Mouse (Mus musculus): Measurements from ENCODE around the gene Exoc4. TPM values are rescaled to one million over a fixed set of nuclear protein-coding genes. Genes with fewer than 3 reads are reported as not detected.

The Exoc4 gene
- 73.9 and 78.6 TPM in 2 replicates for total RNA-seq (2017)

DNA sequence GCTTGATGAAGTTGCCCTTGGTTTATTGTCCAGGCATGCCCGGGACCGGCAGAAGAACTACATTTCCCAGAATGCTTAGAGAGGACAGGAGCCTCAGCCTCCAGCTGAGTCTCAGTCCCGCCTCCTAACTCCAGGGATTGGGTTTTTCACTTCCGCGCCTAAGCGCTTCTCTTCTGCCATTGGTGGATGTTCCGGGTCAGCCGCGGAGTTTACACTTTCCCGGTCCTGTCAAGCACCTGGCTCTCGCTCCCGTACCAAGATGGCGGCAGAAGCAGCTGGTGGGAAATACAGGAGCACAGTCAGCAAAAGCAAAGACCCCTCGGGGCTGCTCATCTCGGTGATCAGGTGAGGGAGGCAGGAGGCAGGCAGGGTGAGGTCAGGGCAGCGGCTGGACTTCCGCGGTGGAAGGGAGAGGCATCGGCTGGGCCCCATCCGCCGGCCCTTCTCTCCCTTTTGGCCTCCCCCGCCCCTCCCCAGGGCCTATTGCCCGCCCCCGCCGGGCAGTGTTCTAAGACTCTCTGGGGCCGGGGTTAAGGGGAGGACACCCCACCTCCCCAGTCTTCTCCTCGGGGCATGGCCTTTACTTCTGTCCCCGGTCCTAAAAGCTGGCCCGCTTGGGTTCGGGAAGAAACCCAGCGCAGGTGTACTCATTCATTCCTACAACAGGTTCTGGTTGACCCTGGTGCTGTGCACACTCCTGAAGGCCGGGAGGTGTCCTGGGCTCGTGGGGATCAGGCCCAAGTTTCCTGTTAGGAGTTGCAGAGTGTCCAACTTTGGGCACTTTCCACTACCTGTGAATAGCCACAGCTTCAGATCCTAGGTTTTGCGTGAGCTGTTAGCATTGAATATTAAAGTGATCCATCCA is at the start of gene Exoc4:
Gene Exoc4, plus strand, starts transcription at position 192 of the 865 bp plus-strand sequence.
- ATAC-seq (replicated peaks; ENCODE audit: low read depth, poor library complexity, severe bottlenecking), result peak; percentile 100

DNA sequence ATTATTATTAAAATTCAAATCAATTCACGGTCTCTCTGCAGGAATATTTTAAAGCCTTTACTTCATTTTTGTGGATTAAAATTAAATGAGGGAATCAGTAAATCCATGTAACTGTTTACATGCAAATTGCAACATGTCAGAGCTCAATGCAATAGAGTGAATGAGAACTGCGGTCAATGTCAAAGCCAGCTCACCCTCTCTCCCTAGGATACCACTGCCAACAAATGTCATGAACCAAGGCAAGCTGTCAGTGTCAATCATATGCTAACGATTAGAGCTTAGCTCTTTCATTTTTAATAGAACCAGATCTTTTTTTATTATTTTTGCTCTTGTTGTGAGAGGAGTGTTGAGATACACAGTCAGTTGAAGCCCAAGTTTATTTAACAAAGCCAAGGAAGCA is 30.1 kb upstream of the Exoc4 start:
- no peak for ATAC-seq (replicated peaks; ENCODE audit: low read depth, poor library complexity, severe bottlenecking)

DNA sequence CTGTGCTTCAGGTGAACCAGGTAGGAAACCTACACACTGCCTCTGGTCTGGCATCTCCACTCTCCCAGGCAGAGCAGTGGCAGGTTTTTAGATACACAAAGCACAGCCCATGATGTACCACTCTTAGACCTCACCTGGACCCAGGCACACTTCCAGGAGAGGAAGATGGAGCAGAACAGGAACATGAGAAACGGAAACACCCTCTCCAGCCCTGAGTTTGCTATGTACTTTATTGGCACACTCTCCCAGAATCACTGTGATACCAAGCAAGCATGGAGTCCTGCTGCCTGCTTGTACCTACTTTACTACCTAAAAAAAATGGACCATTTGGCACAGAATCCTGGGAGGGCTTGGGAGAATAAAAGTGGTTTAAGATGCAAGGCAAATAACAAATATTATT is 22.2 kb upstream of the Exoc4 start:
- no peak for ATAC-seq (replicated peaks; ENCODE audit: low read depth, poor library complexity, severe bottlenecking)

DNA sequence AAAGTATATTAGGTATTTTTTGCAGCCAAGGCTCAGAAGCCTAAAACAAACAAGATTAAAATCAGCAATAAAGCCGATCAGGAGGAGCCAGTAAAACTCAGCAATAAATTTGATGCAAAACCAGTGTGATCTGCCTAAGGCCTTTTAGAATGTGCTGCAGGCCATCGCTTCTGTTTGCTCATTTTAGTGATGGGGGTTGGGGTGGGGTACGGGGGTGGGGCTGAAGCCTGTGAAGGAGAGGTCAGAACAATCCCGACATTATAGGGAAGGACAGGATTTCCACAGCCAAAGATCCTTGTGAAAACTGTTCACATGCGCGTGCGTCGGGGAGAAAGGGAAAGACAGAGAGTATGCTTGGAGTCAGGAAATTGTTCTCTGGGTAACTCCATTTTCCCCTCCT is 21.5 kb upstream of the Exoc4 start:
- ATAC-seq (replicated peaks; ENCODE audit: low read depth, poor library complexity, severe bottlenecking), result no peak

DNA sequence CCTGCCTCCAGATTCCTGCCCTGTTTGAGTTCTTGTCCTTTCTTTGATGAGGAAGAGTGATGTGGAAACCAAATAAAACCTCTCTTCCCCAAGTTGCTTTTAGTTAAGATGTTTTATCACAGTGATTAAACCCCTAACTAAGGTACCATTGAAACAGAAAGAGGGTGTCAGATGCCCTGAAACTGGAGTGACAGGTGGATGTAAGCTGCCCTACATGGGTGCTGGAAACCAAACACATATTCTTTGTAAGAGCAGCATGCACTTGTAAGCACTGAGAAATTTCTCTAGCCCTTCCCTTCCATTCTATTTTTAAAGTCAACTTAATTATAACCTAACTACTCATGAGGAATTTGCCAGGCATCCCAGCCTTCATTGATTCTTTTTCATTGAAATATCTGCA is 7.6 kb upstream of the Exoc4 start:
- no peak for ATAC-seq (replicated peaks; ENCODE audit: low read depth, poor library complexity, severe bottlenecking)

DNA sequence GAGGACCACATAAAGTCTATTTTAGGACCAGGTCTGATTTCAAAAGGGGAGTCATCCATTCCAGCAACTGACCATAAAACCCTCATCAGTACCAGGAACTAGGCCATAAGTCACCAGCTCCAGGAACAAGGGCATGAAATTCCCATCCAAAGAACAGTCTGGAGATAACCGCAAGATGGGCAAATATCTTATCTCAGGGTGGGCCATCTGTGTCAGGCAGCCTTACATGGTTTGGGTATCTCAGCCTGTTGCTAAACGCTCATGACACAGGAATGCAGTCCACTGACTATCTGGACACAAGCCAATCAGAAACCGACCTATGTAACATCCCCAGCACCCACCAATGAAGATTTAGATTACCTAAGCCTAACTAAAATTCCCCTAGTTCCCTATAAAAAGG is 4.3 kb upstream of the Exoc4 start:
- no peak for ATAC-seq (replicated peaks; ENCODE audit: low read depth, poor library complexity, severe bottlenecking)

DNA sequence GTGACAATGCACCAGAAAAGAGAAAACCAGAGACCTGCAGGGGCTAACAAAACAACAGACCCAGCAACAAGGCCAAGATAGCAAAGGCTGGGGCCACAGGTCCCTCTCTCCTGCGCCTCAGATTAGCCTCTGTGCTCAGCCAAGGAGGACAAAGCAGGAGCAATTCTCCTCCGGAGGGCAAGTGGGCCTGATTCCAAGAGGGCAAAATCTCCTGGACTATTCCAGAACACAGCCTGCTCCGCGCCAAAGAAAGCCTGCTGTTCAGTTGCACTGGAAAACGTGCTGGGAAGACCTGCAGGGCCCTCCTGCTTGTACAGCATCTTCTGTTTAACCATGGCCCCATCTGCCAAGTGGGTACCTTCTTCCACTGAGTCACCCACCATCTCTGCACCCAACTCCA is 1.7 kb upstream of the Exoc4 start:
- no peak for ATAC-seq (replicated peaks; ENCODE audit: low read depth, poor library complexity, severe bottlenecking)

DNA sequence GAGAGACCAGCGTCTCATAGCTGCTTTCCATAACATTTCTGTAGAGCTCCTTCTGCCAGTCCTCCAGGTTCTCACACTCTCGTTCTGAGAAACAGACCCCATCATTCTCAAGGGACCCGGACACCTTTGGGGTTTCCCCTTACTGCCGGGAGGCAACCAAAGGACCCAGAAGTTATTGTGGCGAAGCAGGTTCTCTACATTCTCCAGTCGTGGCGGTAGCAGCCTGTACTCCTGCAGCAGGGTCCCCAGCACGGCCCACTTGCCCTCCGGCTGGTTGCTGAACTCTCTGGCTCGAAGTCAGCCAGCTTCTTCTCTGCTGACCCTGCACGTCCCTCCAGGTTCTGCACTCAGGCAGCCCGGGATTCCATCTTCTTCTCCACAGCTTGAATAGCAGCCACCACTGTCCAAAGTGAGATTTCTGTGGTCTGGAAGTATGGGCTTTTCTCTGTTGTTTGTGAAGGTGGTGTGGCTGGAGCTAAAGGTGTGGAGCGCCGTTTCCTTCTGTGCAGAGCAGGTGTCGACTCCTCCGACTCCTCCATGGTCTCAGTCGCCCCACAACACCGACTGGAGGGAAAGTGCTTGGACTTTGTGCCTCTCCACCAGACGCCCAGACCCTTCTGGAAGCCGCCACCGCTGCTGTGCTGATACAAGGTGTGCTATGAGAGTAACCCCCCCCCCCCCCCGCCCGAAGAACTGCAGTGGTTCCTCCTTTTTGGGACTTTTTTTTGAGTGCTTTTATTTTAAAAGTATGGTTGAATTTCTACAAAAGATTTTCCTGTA is 1.1 kb upstream of the Exoc4 start:
- no peak for ATAC-seq (replicated peaks; ENCODE audit: low read depth, poor library complexity, severe bottlenecking)

DNA sequence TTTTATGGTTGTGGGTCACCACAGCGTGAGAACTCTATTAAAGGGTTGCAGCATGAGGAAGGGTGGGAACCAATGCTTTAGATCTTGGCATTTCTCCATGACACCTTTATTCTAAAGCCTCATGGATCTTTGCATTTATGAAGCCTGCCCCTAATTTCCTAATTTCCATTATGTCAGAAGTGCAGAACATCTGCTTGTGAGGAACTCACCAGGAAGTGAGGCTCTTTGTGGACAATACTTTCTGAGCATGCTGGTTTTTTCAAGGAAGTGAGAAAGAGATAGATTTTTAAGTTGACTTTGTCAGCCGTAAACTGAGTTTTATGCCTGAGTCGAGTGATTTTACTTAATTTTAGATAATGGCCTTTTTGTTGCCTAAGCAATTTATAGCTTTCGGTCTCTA is 7.8 kb downstream of the Exoc4 start:
- ATAC-seq (replicated peaks; ENCODE audit: low read depth, poor library complexity, severe bottlenecking), result 0 out of 2 replicates have a peak, but pooled peaks have one; percentile 18

DNA sequence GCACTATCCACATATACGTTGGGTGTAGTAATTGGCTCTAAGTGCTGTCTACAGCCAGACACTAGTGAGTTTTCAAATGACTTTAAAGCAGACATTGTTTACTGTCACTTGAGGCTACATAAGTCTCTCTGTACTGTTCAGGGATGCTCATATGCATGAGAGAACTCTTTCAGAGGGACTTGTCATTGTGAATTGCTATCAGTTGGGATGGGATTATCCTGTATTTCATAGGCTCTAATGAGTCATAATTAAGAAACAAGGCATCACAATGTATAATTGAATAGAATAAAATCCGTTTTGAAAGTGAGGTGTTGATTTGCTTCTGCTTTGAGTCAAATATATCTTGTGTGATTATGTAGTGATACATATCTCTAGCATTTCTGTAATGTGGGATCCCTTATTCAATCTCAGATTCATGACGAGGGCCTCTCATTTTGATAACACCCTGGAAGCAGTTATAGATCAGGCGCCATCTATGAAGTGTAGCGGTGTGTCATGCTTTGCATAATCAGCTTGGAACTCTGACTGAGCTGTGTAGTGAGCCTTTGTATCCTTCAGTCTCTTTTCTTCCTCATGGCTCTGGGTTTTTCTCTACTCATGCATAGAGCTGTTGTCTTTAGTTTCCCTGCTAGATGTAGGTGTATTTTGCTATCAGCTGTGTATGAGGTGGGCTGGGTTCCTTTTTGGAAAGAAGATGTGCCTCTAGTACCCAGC is 8.3 kb downstream of the Exoc4 start:
- ATAC-seq (replicated peaks; ENCODE audit: low read depth, poor library complexity, severe bottlenecking), result no peak

DNA sequence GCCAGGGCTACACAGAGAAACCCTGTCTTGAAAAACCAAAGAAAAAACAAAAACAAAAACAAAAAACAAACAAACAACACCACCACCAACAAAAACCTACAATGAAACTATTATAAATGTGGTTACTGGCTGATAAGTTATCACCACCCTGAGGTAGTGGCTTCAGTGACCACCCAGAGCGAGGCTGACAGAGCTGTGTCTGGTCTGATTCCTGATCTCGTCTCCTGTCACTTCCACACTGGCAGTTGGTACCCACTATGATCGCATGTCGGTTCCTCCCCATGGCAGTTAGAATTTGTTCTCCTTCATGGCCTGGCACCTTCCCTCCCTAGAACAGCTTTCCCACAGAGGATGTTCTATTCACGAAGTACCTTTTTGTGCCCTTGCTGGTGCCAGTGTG is 11.0 kb downstream of the Exoc4 start:
- no peak; the same call in 1 of the 2 replicates for ATAC-seq (replicated peaks; ENCODE audit: low read depth, poor library complexity, severe bottlenecking)

DNA sequence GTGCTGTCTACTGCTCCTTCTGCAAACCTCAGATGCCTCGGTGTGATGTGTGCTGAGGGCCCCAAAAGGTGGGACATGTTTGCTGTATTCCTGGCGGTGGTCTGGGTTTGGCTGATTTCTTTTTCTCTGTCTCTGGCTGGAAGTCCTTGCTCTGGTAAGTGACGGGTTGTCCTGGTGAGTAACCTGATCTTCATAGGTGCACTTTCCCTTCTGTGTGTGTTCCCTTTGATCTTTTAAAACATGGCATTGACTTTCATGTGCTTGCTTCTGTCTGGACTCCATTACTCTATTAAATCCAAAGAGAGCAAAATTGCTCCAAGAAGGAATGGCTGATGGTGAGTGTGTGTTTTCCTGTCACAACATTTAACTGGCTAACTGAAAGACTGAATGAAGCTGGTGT is 12.7 kb downstream of the Exoc4 start:
- ATAC-seq (replicated peaks; ENCODE audit: low read depth, poor library complexity, severe bottlenecking), result no peak

DNA sequence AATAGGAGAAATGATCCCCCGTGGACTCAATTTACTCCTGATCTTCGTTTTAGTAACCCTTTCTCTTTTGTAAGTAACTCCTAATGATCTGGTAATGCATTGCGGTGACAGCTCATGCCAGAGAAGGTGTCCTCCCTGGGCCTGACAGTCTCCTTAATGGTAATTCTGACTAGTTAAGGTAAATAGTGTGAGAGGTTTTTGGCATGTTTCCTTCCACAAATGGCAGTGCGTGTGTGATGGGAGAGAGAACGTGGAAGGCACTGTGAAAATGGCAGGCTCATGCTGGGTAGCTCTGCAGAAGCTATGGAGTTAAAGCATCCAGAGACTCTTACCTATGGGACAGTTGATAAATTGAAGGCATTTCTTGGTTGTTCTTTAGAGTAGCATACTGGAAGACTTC is 15.1 kb downstream of the Exoc4 start:
- no peak for ATAC-seq (replicated peaks; ENCODE audit: low read depth, poor library complexity, severe bottlenecking)

DNA sequence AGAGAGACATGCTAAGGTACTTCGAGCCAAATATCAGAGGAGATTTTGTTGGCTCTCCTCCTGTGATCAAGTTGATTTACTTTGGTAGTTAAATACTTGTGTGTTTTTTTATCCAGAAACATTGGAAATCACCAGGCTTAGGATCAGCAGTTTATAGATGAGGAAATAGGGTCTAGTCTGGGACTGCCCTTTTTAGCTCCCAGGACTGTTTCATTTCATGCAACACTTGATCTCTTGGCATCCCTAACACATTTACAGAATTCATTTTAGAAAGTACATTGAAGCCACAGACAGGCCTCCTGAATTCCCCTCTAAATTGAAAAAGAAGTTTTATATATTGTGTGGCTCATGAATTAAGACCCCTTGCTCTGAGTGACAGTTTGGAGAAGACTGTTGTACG is 15.5 kb downstream of the Exoc4 start:
- no peak for ATAC-seq (replicated peaks; ENCODE audit: low read depth, poor library complexity, severe bottlenecking)

DNA sequence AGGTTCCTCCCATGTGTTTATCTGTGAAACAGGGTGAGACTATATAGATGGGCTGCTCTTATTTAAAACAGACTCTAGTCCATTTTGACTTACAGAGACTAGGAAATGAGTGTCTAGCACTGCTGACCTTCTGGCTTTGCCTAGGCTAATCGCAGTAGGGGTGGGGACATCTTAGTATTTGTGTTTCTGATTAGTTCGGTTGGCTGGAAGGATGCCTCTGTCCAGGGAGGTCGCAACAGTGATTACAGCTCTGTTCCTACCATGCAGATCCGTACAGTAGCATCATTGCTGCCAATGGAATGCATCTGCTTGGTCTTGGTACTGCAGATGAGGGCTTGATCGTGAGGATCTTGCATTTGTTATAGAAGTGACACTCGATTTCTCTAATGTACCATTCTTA is 18.7 kb downstream of the Exoc4 start:
- no peak for ATAC-seq (replicated peaks; ENCODE audit: low read depth, poor library complexity, severe bottlenecking)

DNA sequence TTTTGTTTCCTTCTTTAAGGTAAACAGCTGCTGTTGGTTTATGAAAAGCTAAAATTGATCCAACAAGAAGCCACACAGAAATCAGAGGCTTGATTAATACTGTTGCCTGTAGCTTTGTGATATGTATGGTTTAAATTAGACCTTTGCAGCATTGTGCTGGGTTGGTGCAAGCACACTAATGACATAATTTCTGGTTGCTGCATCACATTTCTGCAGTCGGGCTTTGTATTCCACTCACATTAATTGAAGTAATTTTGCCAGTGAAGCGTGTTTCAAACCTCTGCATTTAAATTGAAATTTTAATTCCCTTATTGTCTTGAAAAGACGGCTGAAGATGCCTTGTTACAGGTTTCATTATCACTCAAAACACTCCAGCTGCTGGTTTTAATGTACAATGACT is 34.6 kb downstream of the Exoc4 start:
- no peak for ATAC-seq (replicated peaks; ENCODE audit: low read depth, poor library complexity, severe bottlenecking)

DNA sequence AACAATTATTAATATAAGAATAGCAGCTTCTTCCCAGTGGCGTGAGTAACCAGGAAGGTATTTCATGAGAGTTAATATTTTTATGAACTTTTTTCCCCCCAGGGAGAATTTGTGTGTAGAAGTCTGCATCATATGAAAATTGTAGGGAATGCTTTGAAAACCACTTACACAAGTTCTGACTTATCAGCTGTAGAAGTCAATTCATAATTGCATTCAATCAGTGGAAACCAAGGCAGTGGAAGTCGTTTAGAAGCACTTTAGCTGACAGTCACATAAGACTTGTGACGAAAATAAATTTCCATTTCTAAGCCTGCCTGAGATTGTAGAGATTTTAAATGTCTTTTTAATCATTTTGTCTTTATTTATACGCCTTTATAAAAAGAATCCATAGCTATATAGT is 35.1 kb downstream of the Exoc4 start:
- no peak for ATAC-seq (replicated peaks; ENCODE audit: low read depth, poor library complexity, severe bottlenecking)

DNA sequence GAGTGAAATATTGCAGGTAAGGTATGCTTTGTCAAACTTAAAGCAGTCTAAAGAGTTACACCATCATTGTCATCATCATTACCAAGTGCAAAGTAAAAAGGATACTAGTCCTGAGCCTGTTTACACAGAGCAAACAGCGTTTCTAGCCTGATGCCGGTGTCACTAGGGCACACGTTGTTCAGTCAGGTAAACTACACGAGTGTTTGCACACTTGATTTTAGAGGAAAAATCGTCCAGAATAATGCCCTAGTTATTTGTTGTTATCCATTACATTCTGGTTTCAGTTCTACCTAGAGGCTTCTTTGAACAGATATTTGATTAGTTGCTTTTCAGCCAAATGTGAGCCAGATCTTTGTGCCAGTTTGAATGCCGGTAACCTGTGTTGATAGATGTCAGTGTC is 37.5 kb downstream of the Exoc4 start:
- ATAC-seq (replicated peaks; ENCODE audit: low read depth, poor library complexity, severe bottlenecking), result no peak

DNA sequence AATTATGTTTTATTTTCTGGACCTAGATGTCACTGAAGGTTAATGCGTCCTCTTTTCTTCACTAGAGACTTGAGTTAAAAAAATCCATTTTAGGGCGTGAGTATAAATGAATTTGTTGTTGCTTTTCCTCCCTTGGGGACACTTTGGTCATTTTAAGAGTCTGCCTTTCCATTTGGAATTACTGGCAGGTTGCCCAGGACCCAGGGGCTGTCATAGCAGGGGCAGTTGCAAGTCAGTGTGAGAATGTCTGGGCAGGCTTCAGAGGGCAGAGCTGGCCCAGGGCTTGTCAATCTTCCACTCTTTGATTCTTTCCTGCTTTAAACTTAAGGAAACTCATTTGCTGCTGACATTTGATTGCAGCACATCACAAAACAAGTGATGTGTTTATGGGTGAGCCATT is 45.7 kb downstream of the Exoc4 start:
- ATAC-seq (replicated peaks; ENCODE audit: low read depth, poor library complexity, severe bottlenecking), result no peak

DNA sequence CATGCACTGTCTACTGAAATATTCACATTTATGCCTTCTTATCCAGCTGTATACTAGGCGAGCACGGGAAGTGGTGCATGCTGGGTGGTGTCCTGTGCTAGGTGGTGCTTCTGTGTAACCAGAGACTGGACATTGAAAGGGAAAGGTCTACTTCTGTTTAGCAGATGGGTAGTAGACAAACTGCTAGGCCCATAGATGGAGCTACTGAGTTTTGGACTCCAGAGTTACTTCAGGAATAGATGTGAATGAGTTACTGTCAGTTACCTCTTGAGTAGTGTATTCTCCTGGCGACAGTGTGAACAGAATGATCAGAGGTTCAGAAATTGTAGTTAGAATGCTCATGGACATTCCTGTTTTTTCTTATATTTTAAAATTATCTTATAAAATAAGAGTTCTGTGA is 48.7 kb downstream of the Exoc4 start:
- ATAC-seq (replicated peaks; ENCODE audit: low read depth, poor library complexity, severe bottlenecking), result no peak

DNA sequence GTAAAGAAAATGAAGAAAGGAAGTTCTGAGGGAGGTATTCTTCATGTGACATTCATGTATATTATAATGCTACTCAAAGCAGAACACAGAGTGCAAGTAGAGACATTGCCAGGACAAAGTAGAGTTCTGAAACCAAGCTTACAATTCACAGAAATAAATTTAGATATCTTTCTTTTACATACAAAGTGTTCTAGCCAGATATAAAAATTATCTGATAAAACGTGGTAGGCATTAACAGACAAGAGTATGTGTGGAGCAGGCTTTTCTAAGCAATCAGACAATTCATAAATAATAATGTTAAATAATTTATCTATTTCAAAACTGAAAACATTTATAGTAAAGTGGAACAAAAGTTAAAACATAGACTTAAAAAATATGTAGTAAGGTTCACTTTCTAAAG is 49.9 kb downstream of the Exoc4 start:
- ATAC-seq (replicated peaks; ENCODE audit: low read depth, poor library complexity, severe bottlenecking), result no peak
